Mouse (Mus musculus): ENCODE measurements at regions not wholly inside any gene's neighbourhood (a gene's known extent, or its start where the extent isn't known, plus 50 kb on each side); places are given as distances from the start of the nearest gene placed in this dataset.

DNA sequence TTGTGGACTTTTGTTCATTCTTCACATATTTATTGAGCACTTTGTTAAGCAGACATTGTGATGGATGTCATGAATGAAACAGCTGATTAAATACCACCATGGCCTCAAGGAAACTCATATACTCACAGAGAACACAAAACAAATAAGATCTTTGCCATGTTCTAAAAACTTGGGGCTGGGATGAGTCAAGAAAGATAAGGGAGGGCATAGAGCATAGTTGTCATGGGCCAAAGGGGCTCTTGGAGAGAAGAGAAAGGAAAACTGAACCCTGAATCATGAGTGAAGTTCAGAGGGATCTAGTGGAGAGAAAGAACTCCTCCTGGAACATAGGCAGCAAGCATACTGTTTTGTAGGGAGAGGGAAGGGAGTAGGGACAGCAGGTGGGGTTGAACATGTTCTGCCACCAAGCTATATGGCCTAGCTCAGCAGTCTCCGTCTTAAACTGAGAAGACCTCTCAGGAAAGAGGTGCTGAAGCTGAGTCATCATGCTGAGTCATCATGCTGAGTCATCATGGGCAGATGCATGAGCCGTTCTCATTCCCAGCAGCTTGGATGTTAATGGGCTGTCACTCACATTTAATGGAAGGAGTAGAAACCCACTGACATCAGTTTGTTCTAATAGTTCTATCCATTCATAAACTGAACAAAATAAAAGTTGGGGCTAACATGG, 69.6 kb downstream of the Cetn3 start:
- DNase-seq (ENCODE audit: low read depth, low spot score), result no peak

DNA sequence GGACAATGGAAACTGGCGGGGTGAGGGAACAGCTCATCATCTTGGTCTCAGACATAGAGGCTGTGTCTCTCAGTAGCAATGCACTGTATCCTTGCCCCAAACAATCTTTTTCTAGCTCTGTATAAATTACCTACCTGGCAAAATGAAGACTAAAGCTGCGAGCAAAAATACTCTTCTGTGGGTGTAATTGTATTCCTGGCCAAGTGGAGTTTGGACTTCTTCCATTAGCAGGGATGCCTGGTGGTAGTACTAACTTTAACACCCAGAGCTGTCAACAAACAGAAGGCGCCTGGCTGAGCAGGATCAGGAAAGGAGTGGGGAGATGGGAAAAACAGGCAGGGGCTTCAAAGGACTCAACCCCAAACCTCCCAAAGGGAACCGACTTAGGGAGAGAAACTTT, 73.2 kb downstream of the Cetn3 start:
- DNase-seq (ENCODE audit: low read depth, low spot score), result no peak

DNA sequence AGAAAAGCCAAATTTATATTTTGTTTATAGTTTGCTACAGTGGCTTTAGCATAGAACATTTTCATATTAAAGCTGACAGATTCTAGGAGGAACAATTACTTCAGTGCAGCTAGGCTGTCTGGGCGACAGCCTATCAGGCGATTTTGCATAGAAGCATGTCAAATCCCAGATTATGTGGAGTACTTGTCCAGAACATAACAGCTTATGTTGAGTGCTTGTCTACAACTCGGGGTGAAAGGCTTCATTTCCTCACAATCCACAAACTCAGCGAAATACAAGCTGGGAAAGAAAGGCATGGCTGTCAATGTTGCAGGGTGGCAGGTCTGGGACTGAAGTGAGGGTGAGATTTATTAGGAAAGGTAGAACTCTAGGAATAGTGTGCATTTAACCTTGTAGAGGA, 77.8 kb downstream of the Cetn3 start:
- DNase-seq (ENCODE audit: low read depth, low spot score), result no peak

DNA sequence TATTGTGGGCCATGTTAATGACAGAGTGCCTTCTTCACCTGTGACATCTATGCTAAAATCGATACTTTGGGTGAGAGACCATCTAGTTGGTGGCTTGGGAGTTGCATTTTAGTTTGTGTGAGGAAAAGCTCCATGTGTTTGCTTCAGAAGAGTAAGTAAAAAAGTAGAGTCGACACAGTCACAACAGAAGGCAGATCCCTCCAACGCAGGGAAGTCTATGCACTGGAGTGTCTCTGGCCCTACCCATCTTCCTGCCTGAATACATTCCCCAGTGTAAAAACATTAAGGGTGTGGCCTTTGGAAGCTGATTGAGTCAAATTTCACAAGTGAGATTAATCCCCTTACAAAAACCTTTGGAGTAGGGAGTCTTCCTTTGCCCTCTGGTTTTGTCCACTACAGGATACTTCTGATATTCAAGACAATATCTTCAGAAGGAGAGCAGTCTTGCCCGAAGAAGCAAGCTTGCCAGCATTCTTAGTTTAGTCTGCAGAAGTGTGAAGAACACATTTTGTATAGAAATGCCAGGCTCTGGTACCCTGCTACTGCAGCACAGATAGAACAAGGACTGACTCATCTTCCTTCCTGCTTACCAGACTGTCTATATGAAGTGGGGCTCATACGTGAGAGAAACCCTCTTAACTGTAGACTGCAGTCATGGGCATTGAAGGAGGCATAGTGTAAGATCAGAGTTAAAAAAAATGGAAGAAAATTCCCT, 79.2 kb downstream of the Cetn3 start:
- DNase-seq (ENCODE audit: low read depth, low spot score), result no peak

DNA sequence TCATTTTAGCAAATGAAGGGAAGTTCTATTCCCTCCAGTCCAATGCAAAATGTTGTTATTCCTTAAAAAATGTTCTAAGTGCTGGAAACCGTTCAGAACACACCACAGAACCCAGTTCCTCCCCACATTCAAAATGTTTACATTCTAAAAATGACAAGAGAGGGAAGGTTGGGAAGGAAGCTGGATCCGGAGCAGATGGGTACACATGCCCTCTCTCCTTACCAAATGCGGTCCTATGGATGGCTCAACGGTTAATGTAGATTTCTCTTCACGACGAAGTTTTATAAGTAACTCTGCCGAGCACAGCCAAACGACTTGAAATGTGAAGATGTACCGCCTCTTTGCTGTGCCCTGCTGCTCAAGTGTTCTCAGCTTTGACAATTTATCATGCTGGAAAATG, 88.3 kb downstream of the Cetn3 start:
- DNase-seq (ENCODE audit: low read depth, low spot score), result no peak

DNA sequence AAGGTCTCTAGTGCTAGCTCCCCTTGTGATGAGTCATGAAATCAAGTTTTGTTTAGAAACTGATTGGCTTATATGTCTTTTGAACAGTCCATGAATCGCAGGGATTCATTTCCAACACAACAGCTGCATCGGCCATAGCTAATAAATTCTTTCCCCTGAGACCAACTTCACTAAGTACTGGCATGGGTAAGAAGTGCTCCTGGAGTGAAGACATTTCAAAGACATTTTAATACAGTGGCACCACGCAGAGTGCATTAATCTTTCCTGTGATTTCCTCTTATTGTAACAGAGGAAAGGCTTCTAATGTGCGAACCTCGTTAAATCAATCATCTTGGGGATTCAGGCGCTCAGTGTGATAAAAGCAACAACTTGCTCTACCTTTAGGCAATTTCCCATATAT, 103.0 kb downstream of the Cetn3 start:
- DNase-seq (ENCODE audit: low read depth, low spot score), result peak; percentile 3

DNA sequence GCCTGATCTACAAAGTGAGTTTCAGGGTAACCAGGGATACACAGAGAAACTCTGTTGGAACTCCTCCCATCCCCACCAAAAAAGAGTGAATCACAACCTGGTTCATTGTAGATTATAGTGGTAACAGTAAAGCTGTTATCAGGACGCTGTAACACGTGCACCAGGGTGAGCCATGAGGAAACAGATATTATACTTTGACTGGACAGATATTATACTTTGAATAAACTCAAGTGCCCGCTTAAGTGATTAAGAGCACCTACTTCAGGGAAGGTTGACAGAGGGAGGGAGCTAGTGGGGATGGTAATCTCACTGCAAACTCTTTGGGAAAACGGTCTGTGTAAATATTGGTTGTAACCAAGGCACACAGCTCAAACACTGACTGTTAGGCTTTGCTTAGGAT, 147.4 kb downstream of the Cetn3 start:
- DNase-seq (ENCODE audit: low read depth, low spot score), result no peak

DNA sequence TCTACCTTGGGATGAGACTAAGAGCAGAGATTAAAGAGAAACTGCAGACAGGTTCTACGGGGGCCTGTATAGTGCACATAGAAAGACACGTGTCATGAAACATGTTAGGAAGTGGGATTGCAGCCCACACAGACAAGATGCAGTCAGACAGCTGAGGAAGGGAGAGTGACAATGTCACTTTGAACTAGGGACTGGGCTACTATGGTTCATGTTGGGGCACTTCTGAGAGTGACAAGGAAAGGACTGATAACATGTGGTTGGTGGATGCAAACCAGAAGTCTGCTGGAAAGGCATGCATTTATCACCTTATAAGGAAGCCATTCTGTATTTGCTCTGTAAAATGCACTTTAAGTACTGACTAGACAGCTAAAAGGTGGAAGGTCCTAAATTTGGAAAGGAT, 148.3 kb downstream of the Cetn3 start:
- DNase-seq (ENCODE audit: low read depth, low spot score), result no peak

DNA sequence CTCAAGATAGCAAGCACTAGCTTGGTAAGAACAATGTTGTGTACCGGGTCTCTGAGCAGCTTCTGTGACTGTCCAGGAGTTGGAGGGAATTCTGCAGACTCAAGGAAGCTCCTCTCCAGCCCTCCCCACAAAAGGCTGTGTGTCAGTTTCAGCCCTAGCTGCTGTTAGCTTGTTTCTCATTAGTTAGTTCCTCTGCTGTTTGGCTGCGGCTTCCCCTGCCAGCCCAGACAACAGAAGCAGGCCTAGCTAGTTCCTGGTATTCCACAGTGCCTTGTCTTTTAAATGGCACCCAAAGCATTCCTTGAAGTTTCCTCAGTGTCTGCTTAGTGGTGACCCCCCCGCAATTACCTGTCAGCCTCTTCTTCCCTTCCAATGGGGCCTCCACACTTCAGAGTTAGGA, 154.2 kb downstream of the Cetn3 start:
- no peak for DNase-seq (ENCODE audit: low read depth, low spot score)

DNA sequence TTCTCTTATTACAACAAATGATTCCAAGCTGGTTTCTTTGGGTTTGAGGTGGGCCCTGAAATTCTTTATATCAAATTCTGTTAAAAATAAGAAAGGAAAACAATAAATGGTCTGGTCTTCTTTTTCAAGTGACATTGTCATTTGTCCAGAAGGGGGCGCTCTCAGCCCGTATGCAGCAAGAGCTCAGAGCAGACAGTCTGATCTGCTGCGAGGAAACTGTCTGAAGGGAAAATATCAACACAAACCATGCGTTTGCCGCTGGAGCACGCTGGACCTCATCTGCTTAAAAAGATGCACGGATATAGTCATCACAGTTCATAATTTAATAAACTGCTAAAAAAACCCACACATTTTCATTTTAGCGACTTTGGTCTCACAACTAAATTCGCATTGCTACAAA, 161.2 kb downstream of the Cetn3 start:
- DNase-seq (ENCODE audit: low read depth, low spot score), result peak; percentile 71

DNA sequence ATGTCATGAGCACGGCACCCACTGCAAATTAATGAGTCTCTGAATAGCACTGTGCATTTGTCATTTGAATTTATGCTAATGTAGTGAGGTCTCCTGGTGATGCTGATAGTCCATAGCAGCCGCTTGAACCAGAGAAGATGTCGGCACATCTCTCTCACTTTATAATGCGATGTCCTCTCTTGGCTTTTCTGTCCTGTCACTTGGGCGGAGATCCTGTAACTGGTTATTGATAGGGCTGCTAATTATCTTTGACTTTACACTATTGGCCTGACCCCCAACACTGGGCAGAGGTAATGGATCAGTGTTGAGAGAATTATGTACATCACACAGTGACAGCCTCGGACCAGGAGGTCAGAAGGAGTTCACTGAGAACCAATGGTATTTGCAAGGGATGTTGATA, 161.6 kb downstream of the Cetn3 start:
- DNase-seq (ENCODE audit: low read depth, low spot score), result no peak

DNA sequence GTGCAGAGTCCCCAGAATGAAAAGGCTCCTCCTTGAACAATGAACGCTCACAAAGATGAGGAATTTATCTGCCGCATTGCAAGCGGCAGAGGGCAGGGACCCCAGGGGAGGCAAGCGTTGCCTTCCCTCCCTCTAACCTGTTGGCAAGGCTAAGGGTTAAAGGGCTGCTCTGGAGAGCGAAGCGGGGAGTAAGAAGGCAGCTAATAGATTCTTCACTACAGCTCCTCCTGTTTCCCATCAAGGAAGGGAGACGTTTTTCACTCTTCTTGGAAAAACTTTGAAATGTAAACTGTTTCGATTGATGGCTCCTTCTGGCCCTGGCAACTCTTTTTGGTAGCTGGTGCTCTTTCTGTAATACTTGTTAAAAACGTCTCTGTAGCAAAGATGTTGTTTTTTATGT, 162.9 kb downstream of the Cetn3 start:
- DNase-seq (ENCODE audit: low read depth, low spot score), result no peak

DNA sequence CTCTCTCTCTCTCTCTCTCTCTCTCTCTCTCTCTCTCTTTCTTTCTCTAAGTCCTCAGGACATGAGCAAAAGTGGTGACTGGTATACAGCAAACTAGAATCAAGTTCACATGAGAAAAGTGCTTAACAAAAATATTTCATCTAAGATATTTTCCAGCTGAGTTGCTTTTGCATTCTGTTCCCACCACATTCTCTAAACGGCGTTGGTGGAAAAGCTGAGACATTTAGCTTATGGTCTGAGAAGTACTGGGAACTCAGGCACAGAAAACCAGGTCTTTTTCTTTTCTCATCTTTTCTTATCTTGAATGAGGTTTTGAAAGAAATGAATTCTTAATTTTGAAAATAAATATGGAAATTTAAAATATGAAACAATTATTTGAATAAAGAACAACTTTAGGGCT, 182.6 kb downstream of the Cetn3 start:
- DNase-seq (ENCODE audit: low read depth, low spot score), result no peak

DNA sequence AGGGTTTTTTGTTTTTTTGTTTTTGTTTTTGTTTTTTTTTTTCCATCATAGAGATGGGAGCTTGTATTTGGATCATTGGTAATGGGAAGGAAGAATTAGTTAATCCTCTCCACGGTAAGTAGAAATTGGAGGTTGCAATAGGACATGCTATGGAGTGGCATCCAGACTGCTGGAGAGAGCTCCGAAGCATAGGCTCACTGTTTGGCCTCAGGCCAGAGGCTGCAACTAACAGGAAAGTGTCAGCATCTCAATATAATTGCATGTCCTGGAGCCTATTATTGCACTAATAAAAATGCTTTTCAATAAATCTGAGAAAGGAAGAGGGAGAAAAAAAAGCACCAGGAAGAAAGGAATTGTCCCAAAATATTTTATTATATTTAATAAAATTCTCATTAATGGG, 193.0 kb downstream of the Cetn3 start:
- no peak for DNase-seq (ENCODE audit: low read depth, low spot score)

DNA sequence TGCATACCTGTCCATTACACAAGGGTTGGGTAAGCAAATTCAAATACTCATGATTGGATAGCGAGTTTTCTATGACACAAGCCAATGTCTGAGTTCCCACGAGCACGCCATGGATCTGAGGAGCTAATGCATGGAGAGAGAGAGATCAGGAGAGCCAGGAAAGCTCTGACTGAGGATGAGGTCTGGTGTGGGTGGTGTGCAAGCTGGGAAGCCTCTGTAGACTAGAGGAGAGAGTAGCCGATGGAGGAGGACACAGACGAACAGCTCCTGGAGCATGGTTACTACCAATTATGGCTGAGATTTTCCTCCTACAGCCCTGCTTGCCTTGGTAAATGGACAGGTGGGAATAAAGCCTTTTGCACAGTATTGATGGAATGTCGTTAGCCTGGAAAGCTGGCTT, 195.1 kb downstream of the Cetn3 start:
- no peak for DNase-seq (ENCODE audit: low read depth, low spot score)

DNA sequence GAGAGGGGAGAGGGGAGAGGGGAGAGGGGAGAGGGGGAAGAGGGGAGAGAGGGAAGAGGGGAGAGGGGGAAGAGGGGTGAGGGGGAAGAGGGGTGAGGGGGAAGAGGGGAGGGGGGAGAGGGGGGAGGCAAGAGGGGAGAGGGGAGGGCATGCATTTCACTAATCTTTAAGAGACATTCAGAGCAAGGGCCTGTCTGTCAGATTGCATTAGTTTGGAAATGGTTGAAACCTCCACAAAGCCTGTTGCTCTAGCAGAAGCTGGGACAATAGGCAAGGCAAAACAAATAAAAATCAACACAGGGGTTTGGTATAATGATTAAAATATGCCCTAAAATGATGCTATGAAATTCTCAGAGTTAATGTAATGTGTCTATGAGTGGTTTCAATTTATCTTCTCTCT, 196.4 kb downstream of the Cetn3 start:
- DNase-seq (ENCODE audit: low read depth, low spot score), result no peak

DNA sequence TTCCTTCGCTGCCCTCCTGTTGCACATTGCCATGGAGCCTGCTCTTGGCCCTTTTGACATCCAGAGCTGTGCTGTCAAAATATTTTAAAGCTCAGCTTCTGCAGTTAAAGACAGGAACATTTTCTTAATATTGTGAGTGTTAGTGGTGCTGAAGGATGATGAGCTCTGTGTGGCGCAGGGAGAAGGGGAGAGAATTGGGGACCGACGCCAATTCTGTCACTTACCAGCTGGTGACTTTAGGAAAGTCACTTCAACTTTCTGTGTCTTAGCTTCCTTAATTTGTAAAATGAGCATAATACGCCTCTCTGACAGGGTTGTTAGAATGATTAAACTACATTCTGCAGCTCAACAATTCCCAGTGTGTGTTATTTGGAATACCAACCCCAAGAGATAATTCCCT, 197.2 kb downstream of the Cetn3 start:
- no peak for DNase-seq (ENCODE audit: low read depth, low spot score)

DNA sequence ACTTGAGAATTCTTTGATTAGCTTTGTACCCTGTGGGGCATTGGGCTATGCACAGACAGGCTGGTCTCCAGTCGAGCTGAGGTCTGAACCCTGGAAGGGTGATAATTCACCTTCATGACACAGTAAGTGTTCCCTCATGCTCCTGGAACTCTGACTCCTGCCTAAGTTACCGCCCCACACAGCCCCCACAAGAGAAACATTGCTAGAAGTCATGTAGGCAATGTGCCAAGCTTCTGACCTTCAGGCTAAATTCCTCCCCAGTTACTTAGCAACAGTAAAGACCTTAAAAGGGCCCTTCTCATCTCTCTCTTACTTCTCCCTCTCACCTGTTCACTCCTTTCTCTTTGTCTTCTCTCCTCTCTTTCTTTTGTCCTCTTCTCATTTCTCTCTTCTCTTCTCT, 199.6 kb downstream of the Cetn3 start:
- no peak for DNase-seq (ENCODE audit: low read depth, low spot score)

DNA sequence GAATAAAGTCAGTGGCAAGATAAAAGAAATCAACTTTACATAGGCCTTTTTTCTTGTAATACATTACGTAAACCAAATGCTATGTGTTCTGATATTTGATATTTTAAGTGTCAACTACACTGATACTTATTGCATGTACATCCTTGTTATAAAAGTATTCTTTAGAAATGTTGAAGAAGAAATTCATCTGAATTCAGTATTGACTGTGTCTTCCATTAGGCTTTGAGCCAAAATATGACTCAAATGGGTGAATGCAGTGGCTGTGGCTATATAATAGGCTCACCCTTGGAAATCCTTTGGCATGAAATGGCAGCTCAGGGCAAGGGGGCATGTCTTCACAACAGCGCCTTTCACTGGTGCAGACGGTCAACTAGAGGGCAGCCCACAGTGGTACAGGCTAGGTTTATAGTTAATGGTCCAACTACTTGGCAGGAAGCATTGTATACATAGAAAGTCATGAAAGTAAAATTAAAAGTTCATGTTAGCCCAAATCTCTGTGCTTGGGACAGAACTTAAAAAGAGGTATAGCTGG, 217.9 kb downstream of the Cetn3 start:
- DNase-seq (ENCODE audit: low read depth, low spot score), result no peak

DNA sequence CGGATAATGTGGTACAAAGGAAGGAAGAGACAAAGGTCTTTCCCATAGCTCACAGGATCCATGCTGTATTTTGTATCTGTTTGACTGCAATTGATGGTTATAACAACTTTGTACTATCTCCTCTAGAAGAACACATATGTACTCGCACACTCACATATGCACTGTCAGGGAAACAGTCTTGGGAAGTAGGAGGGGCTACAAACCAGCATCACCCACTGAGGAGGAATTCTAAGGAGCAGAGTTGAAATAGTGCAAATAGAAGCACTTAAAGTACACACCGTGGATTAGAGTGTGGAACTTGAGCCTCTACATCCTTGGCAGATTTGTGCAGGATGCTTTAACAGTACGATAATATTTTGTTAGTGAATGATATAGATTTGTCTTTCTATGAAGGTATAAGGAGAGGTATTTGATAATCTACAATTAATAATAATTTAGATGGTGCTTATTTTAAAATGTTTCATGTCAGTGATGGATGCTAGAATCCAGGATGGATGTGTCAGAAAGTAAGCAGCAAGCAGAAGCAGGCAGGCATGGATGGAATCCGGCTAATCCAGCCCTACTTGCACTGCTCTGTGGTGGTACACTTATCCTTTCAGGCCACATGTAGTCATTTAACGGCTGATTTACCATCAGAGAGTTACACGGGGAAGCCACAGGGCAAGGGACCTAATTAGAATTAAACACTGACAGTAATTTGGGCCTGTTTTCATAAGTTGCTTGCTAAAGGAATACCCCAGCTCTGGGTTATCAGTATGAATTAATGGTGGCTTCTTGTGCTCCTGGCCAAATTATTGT, 223.3 kb downstream of the Cetn3 start:
- DNase-seq (ENCODE audit: low read depth, low spot score), result no peak

DNA sequence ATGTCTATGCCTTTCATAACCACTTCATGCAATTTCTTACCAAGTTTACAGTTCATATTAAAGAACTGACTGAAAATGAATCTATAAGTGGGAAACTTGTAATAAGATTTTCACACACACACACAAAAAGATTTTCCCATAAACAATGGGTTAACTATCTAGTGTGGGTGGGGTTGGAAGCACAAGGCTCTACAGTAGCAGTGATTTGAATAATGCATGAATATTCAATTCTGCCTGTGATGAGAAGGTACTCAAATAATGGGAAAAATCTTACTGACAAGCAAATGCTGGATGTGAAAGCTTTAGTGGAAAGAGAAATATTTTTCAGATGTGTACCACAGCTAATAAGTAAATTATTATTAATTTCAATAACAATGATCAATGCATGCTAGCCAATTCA, 224.3 kb downstream of the Cetn3 start:
- no peak for DNase-seq (ENCODE audit: low read depth, low spot score)

DNA sequence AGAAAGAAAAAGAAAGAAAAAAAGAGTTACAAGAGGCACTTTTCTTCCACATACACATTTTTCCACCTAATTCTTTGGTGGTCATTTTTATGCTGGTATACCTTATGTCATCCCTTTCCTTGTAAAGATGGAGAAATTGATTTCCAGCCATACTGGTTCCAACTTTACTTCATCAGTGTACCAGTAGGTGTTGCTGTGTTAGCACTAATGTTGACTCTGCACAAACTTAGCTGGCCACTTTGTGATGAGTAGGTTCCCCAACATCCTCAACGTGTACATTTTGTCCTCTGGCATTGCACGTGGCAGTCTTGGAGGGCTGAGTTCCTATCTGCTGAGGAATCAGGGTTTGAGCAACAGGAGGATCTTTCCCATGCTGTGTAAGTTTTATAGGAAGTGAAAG, 256.7 kb downstream of the Cetn3 start:
- no peak for DNase-seq (ENCODE audit: low read depth, low spot score)
